Mouse (Mus musculus) liver, embryonic 14.5 days (tissue): ENCODE data around the gene Trp63.
"Not testable (repeated sequence)": the region's sequence is repeated elsewhere in the genome, so short reads cannot be mapped to it uniquely, and the experiment has no call there.

Experiments
- CTCF ChIP-seq: IDR thresholded peaks from 2 replicates; pipeline ENCODE4 v1.5.1; 2016; ENCODE audit warnings: antibody characterized with exemption, low read depth, control low read depth
- EP300 ChIP-seq: IDR thresholded peaks from 2 replicates; pipeline ENCODE4 v1.6.1; 2016; ENCODE audit warnings: antibody characterized with exemption, low read depth

DNA sequence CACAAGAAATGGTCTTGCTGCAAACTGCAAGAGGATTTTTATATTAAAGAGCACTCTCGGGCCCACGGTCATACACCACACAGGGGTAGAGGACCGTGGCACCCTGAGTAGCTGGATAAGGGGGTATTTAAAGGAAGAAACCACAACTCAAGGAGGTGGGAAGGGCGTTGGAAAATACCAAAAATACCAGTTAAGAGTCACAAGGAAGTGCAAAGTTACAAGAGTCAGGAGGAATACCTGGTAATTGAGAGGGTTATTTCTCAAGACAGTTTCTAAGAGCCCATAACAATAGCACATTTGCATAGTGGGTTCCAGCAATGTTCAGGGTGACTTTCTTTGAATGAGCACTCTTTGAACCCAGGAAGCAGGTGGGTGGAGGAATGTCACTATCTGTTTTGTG, 38.8 kb upstream of the Trp63 start:
- not testable (repeated sequence) for TF ChIP-seq CTCF, EP300
